ENCODE assay signal across 21 mouse cellular contexts in the genomic region with DNA sequence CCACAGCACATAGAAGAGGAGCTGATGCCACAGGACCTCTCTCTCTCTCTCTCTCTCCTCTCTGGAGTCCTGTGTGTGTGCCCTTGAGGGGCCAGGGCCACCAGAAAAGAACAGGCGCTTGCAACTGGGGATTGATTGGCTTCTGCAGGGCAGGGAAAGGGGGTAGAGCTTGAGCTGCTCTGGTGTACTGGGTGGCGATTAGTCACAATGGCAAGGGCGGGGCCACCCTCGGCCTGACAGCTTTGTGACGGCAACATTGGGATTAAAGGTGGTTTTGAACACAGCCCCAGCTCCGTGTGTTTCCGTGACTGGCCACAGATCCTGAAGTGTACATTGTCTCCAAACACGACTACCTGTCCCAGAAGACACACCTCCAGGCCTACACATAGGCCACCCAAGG. TPM values are rescaled to one million over a fixed set of nuclear protein-coding genes. Genes with fewer than 3 reads are reported as not detected.
"Had no signal": no experiment of that assay in that cellular context is flagged by ENCODE, and none has a peak within 500 bp of the region (broad histone marks: within the 10 kb centered on the region; RNA-seq: fewer than 3 reads in every experiment).

No protein-coding gene starts in this region.

- DNase-seq: kidney, adult 18-20 months; kidney, postnatal 14 days; liver; liver, embryonic 13.5 days; liver, postnatal 0 days; lung, postnatal 14 days; right cerebral cortex, adult 18-20 months; right cerebral cortex, postnatal 25 days; spleen, adult 18-20 months; thymus, adult 2 months; thymus, postnatal 25 days had no signal

- H3K4me3 ChIP-seq: liver, embryonic 13.5 days; lung, embryonic 15.5 days; midbrain, embryonic 13.5 days; myocyte; neural tube, embryonic 15.5 days had no signal

- H3K4me2 ChIP-seq: liver, embryonic 13.5 days; lung, embryonic 15.5 days; midbrain, embryonic 13.5 days; neural tube, embryonic 15.5 days had no signal

- H3K36me3 ChIP-seq: liver, embryonic 13.5 days; lung, embryonic 15.5 days; midbrain, embryonic 13.5 days; neural tube, embryonic 15.5 days had no signal

- ATAC-seq: liver, postnatal 0 days; midbrain, embryonic 13.5 days had no signal

- H3K9me3 ChIP-seq: liver, embryonic 13.5 days; lung, embryonic 15.5 days; midbrain, embryonic 13.5 days; neural tube, embryonic 15.5 days had no signal

- H3K27ac ChIP-seq: liver, embryonic 13.5 days; lung, embryonic 15.5 days; macrophage; midbrain, embryonic 13.5 days; neural tube, embryonic 15.5 days had no signal

- H3K9ac ChIP-seq: liver, embryonic 13.5 days; liver, postnatal 0 days; lung, embryonic 15.5 days; midbrain, embryonic 13.5 days; neural tube, embryonic 15.5 days had no signal

RNA-seq across cellular contexts. Expression of a gene that starts 12.2 kb away (rescaled TPM):
- total RNA-seq: layer of hippocampus, adult 8-10 months; layer of hippocampus, postnatal 14 days had no signal
- polyA plus RNA-seq: macrophage had no signal

RNA-seq across cellular contexts. Expression of a gene that starts 27.4 kb away (rescaled TPM):
- total RNA-seq: layer of hippocampus, adult 8-10 months; layer of hippocampus, postnatal 14 days; left cerebral cortex, adult 18-20 months; left cerebral cortex, postnatal 14 days; megakaryocyte-erythroid progenitor cell, adult 5-6 weeks had no signal
- polyA plus RNA-seq: macrophage, myocyte had no signal

RNA-seq across cellular contexts. Expression of a gene that starts 29.3 kb away (rescaled TPM):
- polyA plus RNA-seq: macrophage had no signal
